Mouse (Mus musculus): ENCODE measurements at regions not wholly inside any gene's neighbourhood (a gene's known extent, or its start where the extent isn't known, plus 50 kb on each side); places are given as distances from the start of the nearest gene placed in this dataset.
A peak's percentile ranks its signal among the peaks of the same experiment; 100 is the strongest.

GRCm38 (mm10) chr9:87649015-87649978 lies 81.8 kb downstream of the Tbx18 start:
- no peak overlapping the region for H3K27ac ChIP-seq
- H3K4me1 ChIP-seq (ENCODE audit: insufficient read depth, low read length): no peaks in the 10 kb centered on the region
- no peaks in the 10 kb centered on the region for H3K36me3 ChIP-seq (ENCODE audit: insufficient read depth, low read length)
- no peaks in the 10 kb centered on the region for H3K27me3 ChIP-seq (ENCODE audit: insufficient read depth, low read length)
- WGBS: 68% methylated on average over 6 of the region's 6 CpGs
- DNase-seq (ENCODE audit: low spot score) (no peak), ATAC-seq (no peak)
- H3K4me2 ChIP-seq (ENCODE audit: low read depth, low read length): no peak overlapping the region
- no peak overlapping the region for H3K9ac ChIP-seq (replicated peaks; ENCODE audit: low read length)
- no peak overlapping the region for H3K4me3 ChIP-seq (ENCODE audit: low read length)
- no peaks in the 10 kb centered on the region for H3K9me3 ChIP-seq (ENCODE audit: low read length)
- no peak for TF ChIP-seq CTCF (IDR thresholded peaks at IDR 0.05; ENCODE audit: low read depth)

DNA sequence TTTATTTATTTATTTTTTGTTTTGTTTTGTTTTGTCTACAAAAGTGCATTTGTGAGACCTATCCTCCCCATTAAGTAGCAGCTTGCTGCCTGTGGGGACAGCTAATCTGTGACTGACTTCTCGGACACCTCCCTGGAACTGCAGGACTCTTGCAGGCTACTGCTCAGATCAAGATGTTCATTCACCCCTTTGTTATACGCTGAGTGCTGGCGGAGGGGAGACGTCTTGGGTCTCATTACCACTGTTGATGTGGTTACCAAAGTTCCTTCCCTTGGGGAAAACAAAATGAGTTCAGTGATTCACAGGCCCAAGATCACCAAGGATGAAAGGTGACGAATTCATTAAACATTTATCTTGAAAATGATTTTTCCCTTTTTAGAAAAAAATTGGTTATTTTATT lies 82.7 kb downstream of the Tbx18 start:
- H3K9ac ChIP-seq (replicated peaks; ENCODE audit: low read length): no peak overlapping the region

GRCm38 (mm10) chr9:87645032-87645431 lies 86.0 kb downstream of the Tbx18 start:
- TF ChIP-seq CTCF (IDR thresholded peaks at IDR 0.05; ENCODE audit: low read depth): no peak

More for the DNA sequence above, 82.7 kb downstream of the Tbx18 start:
- ATAC-seq: no peak
- TF ChIP-seq CTCF (IDR thresholded peaks at IDR 0.05; ENCODE audit: low read depth): no peak
- no peak for DNase-seq (ENCODE audit: low spot score)
- Histone ChIP-seq H3K9me3 (ENCODE audit: low read length) (no peaks in the 10 kb centered on the region), H3K27me3 (ENCODE audit: insufficient read depth, low read length) (no peaks in the 10 kb centered on the region), H3K4me1 (ENCODE audit: insufficient read depth, low read length) (no peaks in the 10 kb centered on the region), H3K4me2 (ENCODE audit: low read depth, low read length) (no peak overlapping the region), H3K36me3 (ENCODE audit: insufficient read depth, low read length) (no peaks in the 10 kb centered on the region), H3K27ac (no peak overlapping the region), H3K4me3 (ENCODE audit: low read length) (no peak overlapping the region)
- WGBS: 52% methylated on average over 5 of the region's 5 CpGs

DNA sequence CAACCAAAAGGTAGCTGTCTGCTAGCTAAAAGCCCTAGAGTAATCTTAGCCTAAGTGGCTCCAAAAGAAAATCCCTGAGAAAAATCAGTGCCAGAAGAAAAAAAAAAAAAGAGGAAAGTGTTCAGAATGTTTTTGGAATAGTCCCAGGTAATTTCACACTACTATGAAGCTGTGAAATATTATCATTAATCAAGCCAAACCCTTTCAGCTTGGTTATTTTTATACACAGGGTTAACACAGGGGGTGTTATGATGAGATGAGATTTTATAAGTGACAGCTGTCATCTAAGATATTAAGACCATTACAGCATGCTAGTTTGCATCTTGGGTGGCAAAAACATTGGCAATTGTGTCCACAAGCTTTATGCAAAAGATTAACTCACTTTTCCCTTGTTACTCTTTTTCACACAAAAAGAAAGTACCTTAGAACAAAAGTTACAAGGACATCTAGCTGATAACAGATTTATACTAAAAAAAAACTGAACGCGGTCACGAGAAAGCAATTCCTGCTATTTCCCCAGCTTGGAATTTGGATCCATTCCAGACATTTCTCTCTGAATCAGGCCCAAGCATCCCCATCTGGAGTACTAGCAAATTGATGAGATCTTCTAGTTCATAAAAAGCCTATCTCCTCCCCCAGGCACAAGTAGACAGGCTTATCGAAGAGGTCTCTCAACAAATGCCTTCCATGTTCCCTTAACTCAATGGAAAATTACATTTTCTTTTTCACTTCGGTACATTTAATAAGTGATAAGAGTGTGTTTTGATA lies 97.0 kb downstream of the Tbx18 start:
- no peak for TF ChIP-seq CTCF (IDR thresholded peaks at IDR 0.05; ENCODE audit: low read depth)
- peak; percentile 66 for ATAC-seq

More at GRCm38 (mm10) chr9:87645032-87645431, 86.0 kb downstream of the Tbx18 start:
- H3K4me3 ChIP-seq (ENCODE audit: low read length): no peak overlapping the region
- no peak for ATAC-seq
- H3K9ac ChIP-seq (replicated peaks; ENCODE audit: low read length): no peak overlapping the region
- no peaks in the 10 kb centered on the region for H3K27me3 ChIP-seq (ENCODE audit: insufficient read depth, low read length)
- H3K4me1 ChIP-seq (ENCODE audit: insufficient read depth, low read length): no peaks in the 10 kb centered on the region
- DNase-seq (ENCODE audit: low spot score): no peak
- no peak overlapping the region for H3K27ac ChIP-seq
- no peak overlapping the region for H3K4me2 ChIP-seq (ENCODE audit: low read depth, low read length)
- no peaks in the 10 kb centered on the region for H3K9me3 ChIP-seq (ENCODE audit: low read length)
- WGBS: 95% methylated on average over 5 of the region's 5 CpGs
- no peaks in the 10 kb centered on the region for H3K36me3 ChIP-seq (ENCODE audit: insufficient read depth, low read length)

DNA sequence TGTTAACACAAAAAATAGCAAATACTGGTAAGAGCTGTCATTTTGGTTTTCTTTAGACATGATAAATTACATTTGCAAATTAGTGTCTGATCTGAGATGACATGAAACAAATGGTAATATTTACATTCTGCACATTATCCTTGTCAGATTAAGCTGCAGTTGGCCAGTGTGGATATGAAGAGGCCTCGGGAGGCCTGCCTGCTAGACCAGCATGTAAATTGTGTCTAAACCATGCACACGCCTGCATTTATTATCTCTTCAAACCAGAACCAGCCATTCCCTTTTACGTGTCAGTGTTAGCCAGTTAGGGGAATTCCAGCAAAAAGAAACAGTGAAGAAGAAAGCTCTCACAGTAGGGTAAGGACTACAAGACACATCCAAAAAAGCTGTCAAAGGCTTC lies 104.6 kb downstream of the Tbx18 start:
- H3K9ac ChIP-seq (replicated peaks; ENCODE audit: low read length): no peak overlapping the region
- no peak overlapping the region for H3K27ac ChIP-seq
- no peaks in the 10 kb centered on the region for H3K4me1 ChIP-seq (ENCODE audit: insufficient read depth, low read length)
- no peak for DNase-seq (ENCODE audit: low spot score)
- ATAC-seq: no peak
- no peak overlapping the region for H3K4me3 ChIP-seq (ENCODE audit: low read length)
- WGBS: 45% methylated on average over 3 of the region's 3 CpGs
- no peaks in the 10 kb centered on the region for H3K27me3 ChIP-seq (ENCODE audit: insufficient read depth, low read length)
- TF ChIP-seq CTCF (IDR thresholded peaks at IDR 0.05; ENCODE audit: low read depth): no peak
- no peaks in the 10 kb centered on the region for H3K36me3 ChIP-seq (ENCODE audit: insufficient read depth, low read length)
- no peak overlapping the region for H3K4me2 ChIP-seq (ENCODE audit: low read depth, low read length)
- no peaks in the 10 kb centered on the region for H3K9me3 ChIP-seq (ENCODE audit: low read length)

More for the DNA sequence above, 97.0 kb downstream of the Tbx18 start:
- H3K9ac ChIP-seq (replicated peaks; ENCODE audit: low read length): no peak overlapping the region
- H3K9me3 ChIP-seq (ENCODE audit: low read length): no peaks in the 10 kb centered on the region
- no peak overlapping the region for H3K27ac ChIP-seq
- H3K4me3 ChIP-seq (ENCODE audit: low read length): no peak overlapping the region
- DNase-seq (ENCODE audit: low spot score): peak; percentile 80
- H3K36me3 ChIP-seq (ENCODE audit: insufficient read depth, low read length): no peaks in the 10 kb centered on the region
- no peaks in the 10 kb centered on the region for H3K4me1 ChIP-seq (ENCODE audit: insufficient read depth, low read length)
- 50% methylated on average over 5 of the region's 5 CpGs for WGBS
- no peak overlapping the region; the same call in 1 of the 2 replicates for H3K4me2 ChIP-seq (ENCODE audit: low read depth, low read length)
- H3K27me3 ChIP-seq (ENCODE audit: insufficient read depth, low read length): no peaks in the 10 kb centered on the region

DNA sequence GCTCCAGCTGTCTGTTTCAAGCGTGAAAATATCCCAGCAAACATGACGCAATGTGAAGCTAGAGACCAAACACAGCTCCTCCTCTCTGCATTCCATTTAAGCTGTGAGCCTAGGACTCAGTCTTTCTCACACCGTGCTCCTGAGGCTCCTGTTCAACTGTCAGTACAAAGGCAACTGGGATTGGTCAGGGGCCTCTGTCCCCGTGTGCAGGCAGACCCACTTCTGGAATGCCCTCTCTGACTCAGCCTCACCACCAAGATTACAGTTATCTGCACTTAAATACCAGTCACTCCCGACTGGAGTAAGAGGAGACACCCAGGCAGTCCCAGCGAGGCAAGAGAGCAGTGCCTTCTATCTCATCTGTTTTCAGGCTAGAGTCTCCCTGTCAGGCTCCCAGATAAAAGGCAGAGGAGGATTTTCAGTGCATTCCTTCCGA lies 112.8 kb downstream of the Tbx18 start:
- H3K4me3 ChIP-seq (ENCODE audit: low read length): no peak overlapping the region
- 0 out of 2 replicates have a peak overlapping the region, but pooled peaks have one; percentile 21 for H3K4me2 ChIP-seq (ENCODE audit: low read depth, low read length)
- H3K27me3 ChIP-seq (ENCODE audit: insufficient read depth, low read length): no peaks in the 10 kb centered on the region
- H3K9me3 ChIP-seq (ENCODE audit: low read length): no peaks in the 10 kb centered on the region
- peak; percentile 64; the same call in 1 of the 2 replicates for ATAC-seq
- H3K36me3 ChIP-seq (ENCODE audit: insufficient read depth, low read length): no peaks in the 10 kb centered on the region
- peak; percentile 12 for DNase-seq (ENCODE audit: low spot score)
- no peak overlapping the region for H3K27ac ChIP-seq
- H3K4me1 ChIP-seq (ENCODE audit: insufficient read depth, low read length): no peaks in the 10 kb centered on the region
- TF ChIP-seq CTCF (IDR thresholded peaks at IDR 0.05; ENCODE audit: low read depth): no peak
- H3K9ac ChIP-seq (replicated peaks; ENCODE audit: low read length): no peak overlapping the region
- WGBS: 30% methylated on average over 7 of the region's 7 CpGs
